Mouse (Mus musculus): ENCODE measurements around the gene Hist1h3a. TPM values are rescaled to one million over a fixed set of nuclear protein-coding genes. Genes with fewer than 3 reads are reported as not detected.
"Not testable (repeated sequence)": the region's sequence is repeated elsewhere in the genome, so short reads cannot be mapped to it uniquely, and the experiment has no call there.

Hist1h3a gene
- total and polyA plus RNA-seq, 2 experiments = 2.0 to 18.3 TPM

DNA sequence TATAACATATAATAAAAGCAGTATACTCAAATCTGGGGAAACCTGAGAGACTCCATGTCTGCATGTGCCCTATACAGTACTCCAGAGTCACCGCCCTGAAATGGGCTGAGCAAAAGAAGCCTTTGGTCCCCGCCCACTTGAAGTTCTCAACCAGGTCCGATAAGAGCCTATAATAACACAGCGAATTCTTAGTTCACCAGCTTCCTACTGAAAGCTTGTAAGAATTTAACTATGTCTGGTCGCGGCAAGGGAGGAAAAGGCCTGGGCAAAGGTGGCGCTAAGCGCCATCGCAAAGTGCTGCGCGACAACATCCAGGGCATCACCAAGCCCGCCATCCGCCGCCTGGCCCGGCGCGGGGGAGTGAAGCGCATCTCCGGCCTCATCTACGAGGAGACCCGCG is 5.4 kb downstream of the Hist1h3a start, which contains the start of gene Hist1h4b:
TSS of gene Hist1h4b (plus strand) at position 224 of the 400 bp plus-strand sequence.
- Histone ChIP-seq H3K4me1 (ENCODE audit: control insufficient read depth, insufficient read depth, low read length) (peaks cover 11% of the 10 kb centered on the region; the same call in 1 of the 2 replicates), H3K27me3 (ENCODE audit: control insufficient read depth, insufficient read depth, low read length) (no peaks in the 10 kb centered on the region), H3K9ac (ENCODE audit: low read depth, low read length) (peak within 1 kb of the TSS; percentile 3; the same call in 1 of the 2 replicates), H3K27ac (replicated peaks; ENCODE audit: insufficient read depth, low read depth, low read length) (peak within 1 kb of the TSS; percentile 28; the same call in 1 of the 2 replicates), H3K36me3 (ENCODE audit: control insufficient read depth, insufficient read depth, low read length) (no peaks in the 10 kb centered on the region), H3K79me2 (ENCODE audit: control insufficient read depth, insufficient read depth, low read length) (no peaks in the 10 kb centered on the region), H3K4me3 (ENCODE audit: insufficient read depth, low read depth, low read length) (peak within 1 kb of the TSS; percentile 34; the same call in 1 of the 2 replicates)
- DNase-seq (ENCODE audit: extremely low read depth, low read depth, low spot score) = peak; percentile 95
- under 1% methylated on average over 20 of the region's 22 CpGs for WGBS
- TF ChIP-seq POLR2A (IDR thresholded peaks at IDR 0.05; ENCODE audit: extremely low read depth, insufficient read depth, low read length) (peak; percentile 95), CTCF (IDR thresholded peaks at IDR 0.05; ENCODE audit: low read depth, low read length) (no peak)

DNA sequence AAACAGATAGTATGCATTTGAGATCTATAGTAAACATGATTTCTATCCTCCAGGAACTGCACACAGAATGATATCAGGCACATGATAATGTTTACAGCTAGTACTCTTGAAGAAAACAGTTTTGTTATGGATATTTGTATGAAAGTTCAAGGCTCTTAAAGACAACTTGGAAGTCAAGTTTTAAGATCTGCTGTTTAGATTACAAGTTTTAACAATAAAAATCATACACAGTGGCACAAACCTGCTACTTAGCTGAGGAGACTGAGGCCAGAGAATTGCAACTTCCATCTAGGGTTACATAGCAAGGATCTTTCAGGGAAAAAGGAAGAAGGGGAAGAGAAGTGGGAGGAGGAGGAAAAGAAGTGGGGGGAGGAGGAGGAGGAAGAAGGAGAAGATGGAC is 7.2 kb downstream of the Hist1h3a start:
- no peak overlapping the region for H3K27ac ChIP-seq (replicated peaks; ENCODE audit: insufficient read depth, low read depth, low read length)
- H3K27me3 ChIP-seq (ENCODE audit: control insufficient read depth, insufficient read depth, low read length) = no peaks in the 10 kb centered on the region
- no peak overlapping the region for H3K9ac ChIP-seq (ENCODE audit: low read depth, low read length)
- DNase-seq (ENCODE audit: extremely low read depth, low read depth, low spot score) = no peak
- no peaks in the 10 kb centered on the region for H3K36me3 ChIP-seq (ENCODE audit: control insufficient read depth, insufficient read depth, low read length)
- no peak overlapping the region for H3K4me3 ChIP-seq (ENCODE audit: insufficient read depth, low read depth, low read length)
- H3K4me1 ChIP-seq (ENCODE audit: control insufficient read depth, insufficient read depth, low read length) = peaks cover 4% of the 10 kb centered on the region
- TF ChIP-seq CTCF (IDR thresholded peaks at IDR 0.05; ENCODE audit: low read depth, low read length) (no peak), POLR2A (IDR thresholded peaks at IDR 0.05; ENCODE audit: extremely low read depth, insufficient read depth, low read length) (no peak)
- H3K79me2 ChIP-seq (ENCODE audit: control insufficient read depth, insufficient read depth, low read length) = no peaks in the 10 kb centered on the region

DNA sequence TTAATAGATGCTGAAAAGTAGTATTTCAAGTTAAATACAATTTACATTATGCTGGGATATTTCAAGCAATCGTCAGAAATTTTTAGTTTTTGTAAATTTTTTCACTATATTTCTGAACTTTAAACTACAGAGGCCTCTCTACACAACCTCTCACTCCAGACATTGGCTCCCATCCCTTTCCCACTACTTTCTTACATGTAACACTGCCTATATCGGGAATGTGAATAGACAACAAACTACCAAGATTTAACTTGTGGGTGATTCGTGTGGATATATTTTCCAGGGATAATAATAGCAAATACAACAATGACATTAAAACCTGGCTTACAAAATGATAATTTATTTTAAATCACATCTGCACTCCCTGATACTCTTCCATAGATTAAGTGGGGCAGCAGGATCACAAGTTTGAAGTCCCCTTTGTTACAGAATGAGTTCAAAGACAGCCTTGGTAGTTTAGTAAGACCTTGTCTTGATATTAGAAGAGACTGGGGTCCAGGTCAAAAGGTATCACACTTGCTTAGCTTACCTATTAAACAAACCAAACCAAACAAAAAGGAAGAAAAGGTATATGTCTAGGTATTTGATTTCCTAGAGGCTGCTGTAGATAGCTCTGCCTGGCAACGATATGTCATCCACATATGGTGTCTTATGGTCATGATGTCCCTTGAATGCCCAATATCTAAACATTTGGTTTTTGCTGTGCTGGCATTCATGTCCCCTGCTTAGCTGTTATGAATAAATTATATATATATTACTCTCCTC is 8.7 kb downstream of the Hist1h3a start:
- no peak overlapping the region for H3K27ac ChIP-seq (replicated peaks; ENCODE audit: insufficient read depth, low read depth, low read length)
- 66% methylated on average over 4 of the region's 4 CpGs for WGBS

DNA sequence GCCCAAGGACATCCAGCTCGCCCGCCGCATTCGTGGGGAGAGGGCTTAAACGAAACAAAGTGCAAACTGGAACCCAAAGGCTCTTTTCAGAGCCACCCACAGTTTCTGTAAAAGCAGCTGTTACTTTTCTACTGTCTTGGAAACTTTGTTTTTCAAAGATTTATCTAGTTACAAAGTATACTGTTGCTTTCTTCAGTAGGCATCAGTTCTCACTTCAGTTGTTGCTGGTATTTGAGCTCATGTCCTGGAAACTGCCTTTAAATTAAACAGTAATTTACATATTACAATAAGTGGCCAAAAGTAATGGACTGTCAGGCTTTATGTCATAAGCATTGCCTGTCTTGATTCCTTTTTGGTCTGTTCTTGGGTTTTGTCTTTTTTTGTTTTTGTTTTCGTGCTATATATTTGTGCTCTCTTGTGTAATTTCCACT is 9.4 kb downstream of the Hist1h3a start:
- peaks cover 4% of the 10 kb centered on the region for H3K4me1 ChIP-seq (ENCODE audit: control insufficient read depth, insufficient read depth, low read length)
- no peak overlapping the region for H3K9ac ChIP-seq (ENCODE audit: low read depth, low read length)
- TF ChIP-seq POLR2A (IDR thresholded peaks at IDR 0.05; ENCODE audit: extremely low read depth, insufficient read depth, low read length) = no peak
- no peak for TF ChIP-seq CTCF (IDR thresholded peaks at IDR 0.05; ENCODE audit: low read depth, low read length)
- H3K27ac ChIP-seq (replicated peaks; ENCODE audit: insufficient read depth, low read depth, low read length) = no peak overlapping the region
- WGBS = 15% methylated on average over 6 of the region's 6 CpGs
- no peak overlapping the region for H3K4me3 ChIP-seq (ENCODE audit: insufficient read depth, low read depth, low read length)
- H3K36me3 ChIP-seq (ENCODE audit: control insufficient read depth, insufficient read depth, low read length) = no peaks in the 10 kb centered on the region
- H3K79me2 ChIP-seq (ENCODE audit: control insufficient read depth, insufficient read depth, low read length) = no peaks in the 10 kb centered on the region
- no peak for DNase-seq (ENCODE audit: extremely low read depth, low read depth, low spot score)
- no peaks in the 10 kb centered on the region for H3K27me3 ChIP-seq (ENCODE audit: control insufficient read depth, insufficient read depth, low read length)

More for the DNA sequence above, 8.7 kb downstream of the Hist1h3a start:
- no peak overlapping the region for H3K4me3 ChIP-seq (ENCODE audit: insufficient read depth, low read depth, low read length)
- H3K79me2 ChIP-seq (ENCODE audit: control insufficient read depth, insufficient read depth, low read length) = no peaks in the 10 kb centered on the region
- no peak overlapping the region for H3K9ac ChIP-seq (ENCODE audit: low read depth, low read length)
- H3K36me3 ChIP-seq (ENCODE audit: control insufficient read depth, insufficient read depth, low read length) = no peaks in the 10 kb centered on the region
- H3K4me1 ChIP-seq (ENCODE audit: control insufficient read depth, insufficient read depth, low read length) = peaks cover 4% of the 10 kb centered on the region
- no peak for DNase-seq (ENCODE audit: extremely low read depth, low read depth, low spot score)
- H3K27me3 ChIP-seq (ENCODE audit: control insufficient read depth, insufficient read depth, low read length) = no peaks in the 10 kb centered on the region
- TF ChIP-seq CTCF (IDR thresholded peaks at IDR 0.05; ENCODE audit: low read depth, low read length) = no peak
- TF ChIP-seq POLR2A (IDR thresholded peaks at IDR 0.05; ENCODE audit: extremely low read depth, insufficient read depth, low read length) = no peak

DNA sequence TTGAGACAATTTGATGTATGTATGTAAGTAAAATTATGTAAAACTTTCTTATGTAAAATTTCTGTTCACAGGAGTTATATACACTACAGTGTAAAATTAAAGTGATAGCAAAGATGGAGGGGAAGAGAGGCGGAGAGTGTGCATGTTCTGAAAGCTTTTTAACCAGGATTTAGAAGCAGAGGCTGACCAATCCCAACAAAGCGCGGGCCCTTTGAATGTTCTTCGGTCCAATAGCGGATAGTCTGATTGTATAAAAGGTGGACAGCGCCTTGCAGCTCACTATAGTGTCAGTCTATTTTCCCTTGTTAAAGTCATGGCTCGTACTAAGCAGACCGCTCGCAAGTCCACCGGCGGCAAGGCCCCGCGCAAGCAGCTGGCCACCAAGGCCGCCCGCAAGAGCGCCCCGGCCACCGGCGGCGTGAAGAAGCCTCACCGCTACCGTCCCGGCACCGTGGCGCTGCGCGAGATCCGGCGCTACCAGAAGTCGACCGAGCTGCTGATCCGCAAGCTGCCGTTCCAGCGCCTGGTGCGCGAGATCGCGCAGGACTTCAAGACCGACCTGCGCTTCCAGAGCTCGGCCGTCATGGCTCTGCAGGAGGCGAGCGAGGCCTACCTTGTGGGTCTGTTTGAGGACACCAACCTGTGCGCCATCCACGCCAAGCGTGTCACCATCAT is 10.0 kb downstream of the Hist1h3a start, which contains the start of gene Hist1h3b:
TSS of gene Hist1h3b (plus strand) at position 201 of the 675 bp plus-strand sequence.
- peak within 1 kb of the TSS; percentile 96 for H3K27ac ChIP-seq (replicated peaks; ENCODE audit: insufficient read depth, low read depth, low read length)
- H3K9ac ChIP-seq (ENCODE audit: low read depth, low read length) = peak within 1 kb of the TSS; percentile 77
- DNase-seq (ENCODE audit: extremely low read depth, low read depth, low spot score) = peak; percentile 86
- not testable (repeated sequence) for H3K36me3 ChIP-seq (ENCODE audit: control insufficient read depth, insufficient read depth, low read length); H3K4me1 ChIP-seq (ENCODE audit: control insufficient read depth, insufficient read depth, low read length); H3K27me3 ChIP-seq (ENCODE audit: control insufficient read depth, insufficient read depth, low read length); H3K79me2 ChIP-seq (ENCODE audit: control insufficient read depth, insufficient read depth, low read length)
- H3K4me3 ChIP-seq (ENCODE audit: insufficient read depth, low read depth, low read length) = peak within 1 kb of the TSS; percentile 67; the same call in 1 of the 2 replicates
- WGBS = 3% methylated on average over 20 of the region's 47 CpGs

Measured in liver, adult 2 months (tissue).